Mouse (Mus musculus) testis, adult 2 months (tissue): ENCODE results near the gene Dhrs7.

Source experiments
- CTCF ChIP-seq: fragments of 200-500 bp; IDR thresholded peaks from 2 replicates; pipeline ENCODE4 v1.5.1; 2012; ENCODE audit warnings: low read depth, mild to moderate bottlenecking, inconsistent platforms, low read length, moderate library complexity; ENCODE audit not compliant: control insufficient read depth, insufficient read depth, insufficient replicate concordance
- POLR2A ChIP-seq: fragments of 200-500 bp; IDR thresholded peaks from 2 replicates; pipeline ENCODE4 v1.6.1; 2012; ENCODE audit warnings: low read depth, mild to moderate bottlenecking, inconsistent platforms, low read length, moderate library complexity; ENCODE audit not compliant: control insufficient read depth

DNA sequence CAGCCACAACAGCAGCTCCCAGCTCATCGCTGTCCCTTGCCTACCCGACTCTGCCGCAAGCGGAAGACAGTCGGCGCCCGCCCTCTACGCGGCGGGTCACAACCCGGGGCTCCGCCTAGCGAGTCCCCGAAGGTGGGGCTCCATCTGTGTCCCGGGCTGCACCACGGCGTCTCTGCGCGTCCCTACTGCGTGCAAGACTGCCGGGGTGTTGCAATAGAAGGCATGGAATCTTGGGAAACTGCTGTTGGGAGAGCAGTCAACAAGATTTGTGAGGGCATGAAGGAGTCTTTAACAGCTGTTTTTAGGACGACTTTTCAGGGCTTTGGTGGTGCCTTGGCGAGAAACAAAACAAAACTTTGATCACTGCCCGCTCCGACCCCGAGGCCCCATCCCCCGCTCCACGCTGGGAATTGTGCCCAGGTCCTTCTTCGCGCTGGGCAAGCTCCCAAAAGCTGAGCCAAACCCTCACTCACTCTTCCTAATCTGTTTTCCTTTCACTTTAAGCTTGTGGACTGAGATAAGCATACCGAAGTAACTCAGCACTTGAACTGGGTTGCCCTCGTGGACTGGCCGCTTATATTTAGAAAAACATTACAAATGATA lies at the start of gene Dhrs7:
- peak; percentile 68 for TF ChIP-seq POLR2A
- no peak for TF ChIP-seq CTCF
